Mouse (Mus musculus) liver, postnatal 0 days (tissue): ENCODE data around the gene Gdi2.

Source experiments
- CTCF ChIP-seq: sonication (generic); IDR thresholded peaks from 2 replicates; pipeline ENCODE4 v1.5.1; 2016; ENCODE audit warnings: antibody characterized with exemption, low read depth
- EP300 ChIP-seq: IDR thresholded peaks from 2 replicates; pipeline ENCODE4 v1.6.1; 2016; ENCODE audit warnings: antibody characterized with exemption, low read depth, mild to moderate bottlenecking

GRCm38 (mm10) chr13:3610118-3610794 is 72.4 kb downstream of the Gdi2 start:
- TF ChIP-seq CTCF (no peak), EP300 (no peak)
